Mouse (Mus musculus) ES-E14 (cell line): ENCODE measurements around the gene Rgs6.

Experiments
- CHD2 ChIP-seq: IDR thresholded peaks from 2 replicates; pipeline ENCODE4 v1.6.1; 2014; ENCODE audit warnings: mild to moderate bottlenecking, low read depth, low read length, inconsistent platforms
- HCFC1 ChIP-seq: IDR thresholded peaks from 2 replicates; pipeline ENCODE4 v1.6.1; 2012; ENCODE audit warnings: low read length, inconsistent platforms, borderline replicate concordance; ENCODE audit not compliant: insufficient read depth
- ZC3H11A ChIP-seq: IDR thresholded peaks from 2 replicates; pipeline ENCODE4 v1.6.1; 2012; ENCODE audit warnings: low read depth, mild to moderate bottlenecking, inconsistent platforms, low read length, borderline replicate concordance
- ZNF384 ChIP-seq: IDR thresholded peaks from 2 replicates; pipeline ENCODE4 v1.6.1; 2012; ENCODE audit warnings: low read depth, low read length, inconsistent platforms

GRCm38 (mm10) chr12:83110711-83111110 is 522.6 kb downstream of the Rgs6 start:
- TF ChIP-seq ZNF384 (no peak), HCFC1 (no peak), CHD2 (no peak), ZC3H11A (no peak)
